Mouse (Mus musculus) heart, postnatal 0 days (tissue): ENCODE data around the gene Sema6d.

Source experiments
- CTCF ChIP-seq: IDR thresholded peaks from 2 replicates; pipeline ENCODE4 v1.5.1; 2016; ENCODE audit warnings: antibody characterized with exemption, control low read depth, low read depth
- EP300 ChIP-seq: IDR thresholded peaks from 2 replicates; pipeline ENCODE4 v1.6.1; 2016; ENCODE audit warnings: antibody characterized with exemption, low read depth

GRCm38 (mm10) chr2:124322528-124323215 is 232.9 kb downstream of the Sema6d start:
- TF ChIP-seq CTCF (no peak), EP300 (no peak)
